Mouse (Mus musculus) lung, postnatal 36 days (tissue): ENCODE data around the gene Sec23b.
A peak's percentile ranks its signal among the peaks of the same experiment; 100 is the strongest.

ENCODE experiments used
- DNase-seq: peaks from one replicate; pipeline ENCODE4 v3.0.0; 2022; ENCODE audit warnings: mixed read lengths

Gene Sec23b

GRCm38 (mm10) chr2:144613956-144614355 is 57.9 kb downstream of the Sec23b start:
- no peak for DNase-seq

DNA sequence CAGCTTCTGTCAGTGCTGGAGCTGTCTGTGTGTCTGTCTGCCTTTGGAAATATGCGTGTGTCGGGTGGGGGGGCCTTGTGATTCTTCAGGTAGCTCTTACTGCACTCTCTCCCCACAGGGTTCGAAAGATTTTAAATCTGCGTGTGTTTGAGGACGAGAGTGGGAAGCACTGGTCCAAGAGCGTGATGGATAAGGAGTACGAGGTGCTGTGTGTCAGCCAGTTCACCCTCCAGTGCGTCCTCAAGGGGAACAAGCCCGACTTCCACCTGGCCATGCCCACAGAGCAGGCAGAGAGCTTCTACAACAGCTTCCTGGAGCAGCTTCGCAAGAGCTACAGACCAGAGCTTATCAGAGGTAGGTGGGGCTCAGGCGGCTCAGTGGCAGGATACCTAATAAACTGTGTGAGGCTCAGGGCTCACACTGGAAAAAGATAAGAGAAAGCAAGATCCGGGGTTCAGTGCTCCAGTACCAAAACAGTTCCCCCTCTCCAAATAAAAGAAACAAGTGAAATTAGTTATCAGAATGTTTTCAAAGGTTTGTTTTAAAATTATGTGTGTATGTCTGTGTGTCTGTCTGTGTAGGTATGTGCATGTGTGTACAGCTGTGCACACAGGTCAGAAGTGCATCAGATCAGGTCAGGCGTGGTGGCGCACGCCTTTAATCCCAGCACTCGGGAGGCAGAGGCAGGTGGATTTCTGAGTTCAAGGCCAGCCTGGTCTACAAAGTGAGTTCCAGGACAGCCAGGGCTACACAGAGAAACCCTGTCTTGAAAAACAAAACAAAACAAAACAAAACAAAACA is 61.2 kb downstream of the Sec23b start:
- DNase-seq: no peak

DNA sequence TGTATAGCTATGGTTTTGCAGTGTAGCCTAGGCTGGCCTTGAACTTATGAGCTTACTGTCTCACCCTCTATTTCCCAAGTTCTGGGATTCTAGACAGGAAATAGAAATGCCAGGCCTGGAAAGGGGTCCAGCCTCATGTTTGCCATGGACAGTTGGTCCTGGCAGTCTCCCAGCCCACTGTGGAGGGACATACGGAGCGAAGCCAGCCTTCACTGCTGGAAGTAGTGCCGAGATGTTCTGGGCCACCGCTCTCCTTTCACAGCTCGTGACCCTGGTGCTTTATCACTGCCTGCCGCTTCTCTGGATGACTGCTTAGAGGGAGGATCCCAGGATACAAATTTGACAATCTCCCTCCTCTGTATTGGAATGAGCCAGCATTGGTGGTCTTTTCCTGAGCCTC is 65.5 kb downstream of the Sec23b start:
- DNase-seq: no peak

DNA sequence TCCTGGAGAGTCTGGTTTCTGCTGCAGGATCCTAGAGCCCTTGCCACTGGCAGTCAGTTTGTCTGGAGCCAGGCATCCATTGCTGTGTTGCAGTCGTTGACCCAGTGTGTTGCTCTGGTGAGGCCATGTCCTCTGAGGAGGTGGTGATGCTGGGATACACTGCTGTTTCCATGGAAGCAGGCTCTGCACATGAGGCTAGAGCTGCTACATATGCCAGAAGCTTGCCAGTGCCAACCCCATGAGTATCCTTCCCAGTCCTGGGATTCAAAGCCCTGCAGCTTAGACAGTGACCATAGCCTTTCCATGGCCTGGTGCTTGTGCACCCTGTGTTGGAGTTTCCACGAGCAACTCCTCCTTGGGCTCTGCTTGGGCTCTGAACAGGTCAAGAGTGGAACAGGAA is 77.5 kb downstream of the Sec23b start:
- DNase-seq: no peak

GRCm38 (mm10) chr2:144634231-144634630 is 78.2 kb downstream of the Sec23b start:
- DNase-seq: no peak

- no peak for DNase-seq
Observed at GRCm38 (mm10) chr2:144634729-144635128, 78.7 kb downstream of the Sec23b start.

- DNase-seq: peak; percentile 63
Observed at GRCm38 (mm10) chr2:144635644-144636320, 79.8 kb downstream of the Sec23b start.

- DNase-seq: no peak
Observed at GRCm38 (mm10) chr2:144637204-144637603, 81.2 kb downstream of the Sec23b start.

GRCm38 (mm10) chr2:144637671-144638395 is 81.8 kb downstream of the Sec23b start:
- DNase-seq: no peak

DNA sequence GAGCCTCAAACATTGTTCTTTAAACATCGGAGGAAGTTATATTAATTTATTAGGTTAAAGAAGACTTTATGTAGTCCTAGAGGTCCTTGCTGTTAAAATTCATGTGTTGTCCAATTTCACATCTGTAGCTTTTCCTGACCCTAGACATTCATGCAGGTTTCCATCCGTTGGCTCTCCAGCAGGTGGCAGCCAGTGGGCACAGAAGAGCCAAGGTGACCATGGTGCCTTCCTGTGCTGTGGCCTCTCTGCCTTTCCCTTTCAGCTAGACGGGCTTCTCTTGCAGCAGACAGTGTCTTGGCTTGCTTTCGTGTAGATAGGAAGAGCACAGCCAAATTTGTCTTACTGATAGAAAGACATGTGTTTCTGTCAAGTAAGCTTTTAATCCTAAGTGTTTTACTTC is 82.7 kb downstream of the Sec23b start:
- peak; percentile 12 for DNase-seq

DNA sequence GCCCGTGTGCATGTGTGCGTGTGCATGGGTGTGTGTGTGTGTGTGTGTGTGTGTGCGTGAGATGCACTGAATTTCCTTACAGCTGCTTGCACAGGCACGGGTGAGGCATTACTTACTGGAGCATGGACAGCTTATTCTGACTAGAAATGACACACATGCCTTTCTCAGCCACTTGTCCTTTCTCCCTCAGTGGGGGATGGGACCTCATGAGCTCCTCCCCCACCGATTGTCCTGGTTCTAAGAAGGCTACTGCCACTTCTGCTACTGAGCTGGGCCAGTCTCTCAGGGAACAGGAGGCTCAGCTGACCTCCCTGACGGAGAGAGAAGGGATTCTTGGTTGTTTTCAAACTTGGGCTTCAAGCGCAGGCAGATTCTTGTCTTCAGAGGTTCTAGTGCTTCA is 84.1 kb downstream of the Sec23b start:
- DNase-seq: no peak
